Mouse (Mus musculus) forebrain, embryonic 14.5 days (tissue): ENCODE data around the gene Smdt1. TPM values are rescaled to one million over a fixed set of nuclear protein-coding genes. Genes with fewer than 3 reads are reported as not detected.

Experiments used
- ATAC-seq: fragments of 200-750 bp; cut with Nextera tagmentation; 2 replicates; pipeline ENCODE4 v1.8.0; 2017; ENCODE audit warnings: mild to moderate bottlenecking, moderate library complexity
- DNase-seq: peaks from one replicate; pipeline ENCODE4 v3.0.0-alpha.2; 2015; ENCODE audit warnings: low spot score
- H3K27ac ChIP-seq: fragments of 300-500 bp; sonication (generic); 2 replicates; pipeline ENCODE4 v1.5.1; 2014; ENCODE audit warnings: low read depth, mild to moderate bottlenecking, control low read depth, low read length, moderate library complexity
- H3K27me3 ChIP-seq: fragments of 300-500 bp; sonication (generic); replicated peaks from 2 replicates; pipeline ENCODE4 v1.6.1; 2014; ENCODE audit warnings: low read length, control low read depth, mixed read lengths; ENCODE audit not compliant: control insufficient read depth, insufficient read depth
- H3K36me3 ChIP-seq: fragments of 300-500 bp; sonication (generic); 2 replicates; pipeline ENCODE4 v1.6.1; 2014; ENCODE audit warnings: low read length, control low read depth; ENCODE audit not compliant: control insufficient read depth, insufficient read depth
- H3K4me1 ChIP-seq: fragments of 300-500 bp; sonication (generic); 2 replicates; pipeline ENCODE4 v1.6.1; 2014; ENCODE audit warnings: antibody characterized with exemption, low read length, control low read depth; ENCODE audit not compliant: control insufficient read depth, insufficient read depth
- H3K4me2 ChIP-seq: fragments of 300-500 bp; sonication (generic); 2 replicates; pipeline ENCODE4 v1.6.1; 2014; ENCODE audit warnings: mild to moderate bottlenecking, control low read depth, low read length
- H3K4me3 ChIP-seq: fragments of 300-500 bp; sonication (generic); 2 replicates; pipeline ENCODE4 v1.5.1; 2014; ENCODE audit warnings: low read depth, low read length, control low read depth
- H3K9ac ChIP-seq: fragments of 300-500 bp; sonication (generic); 2 replicates; pipeline ENCODE4 v1.6.1; 2014; ENCODE audit warnings: mild to moderate bottlenecking, low read length, control low read depth, moderate library complexity
- H3K9me3 ChIP-seq: fragments of 300-500 bp; sonication (generic); replicated peaks from 2 replicates; pipeline ENCODE4 v1.6.1; 2016; ENCODE audit warnings: low read length, control low read depth, mixed read lengths; ENCODE audit not compliant: control insufficient read depth
- WGBS: fragments of 180-500 bp; shearing (Covaris S2); extraction: QIAGEN DNeasy Blood & Tissue Kit; methylation state at CpG from one replicate; pipeline ENCODE4 v1.1.7; 2014; 5-methylcytosine and 5-hydroxymethylcytosine counted together
- polyA plus RNA-seq: library from polyadenylated mRNA; unstranded; fragments of >200 nt; fragmentation: Nextera tagmentation; extraction: Ambion mirVana; gene quantifications from 2 replicates; pipeline ENCODE4 v1.2.1, GENCODE M21; 2014

The Smdt1 gene
- polyA plus RNA-seq: 296 and 326 TPM in 2 replicates

DNA sequence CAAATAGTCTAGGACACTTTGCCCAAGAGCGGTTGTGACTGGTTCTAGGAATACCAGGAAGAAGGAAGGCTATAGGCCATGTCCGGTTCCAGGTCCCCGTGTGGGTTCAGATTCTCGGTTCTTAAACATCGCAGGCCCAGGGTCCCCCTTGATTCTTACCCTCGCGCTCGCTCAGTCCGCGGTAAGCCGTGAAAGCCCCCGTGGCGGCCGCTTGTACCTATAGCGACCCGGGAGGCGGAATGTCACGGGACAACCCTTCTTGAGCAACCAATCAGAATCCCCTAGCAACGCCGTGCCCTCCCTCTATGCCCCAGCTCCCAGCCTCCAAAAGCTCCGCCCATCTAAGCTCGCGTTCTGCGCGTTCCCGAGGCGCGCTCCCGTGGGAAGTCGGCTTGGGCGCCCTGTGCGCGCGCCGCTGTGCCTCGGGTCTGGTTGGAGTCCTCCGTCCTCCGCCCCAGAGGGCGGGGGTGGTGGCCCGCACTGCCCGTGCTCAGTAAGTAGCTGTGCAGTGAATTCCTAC lies at the start of gene Smdt1, which contains the start of the genes Naga and Pheta2:
Gene Smdt1 (plus strand): TSS at position 367 of the 520 bp plus-strand sequence.
Gene Naga (minus strand): TSS at position 333 of the 520 bp plus-strand sequence.
Gene Pheta2 (plus strand): TSS at position 350 of the 520 bp plus-strand sequence.
- Histone ChIP-seq H3K9me3 (no peaks in the 10 kb centered on the region), H3K27ac (0 out of 2 replicates have a peak within 1 kb of the TSS, but pooled peaks have one; percentile 2), H3K4me1 (peaks cover 9% of the 10 kb centered on the region; the same call in 1 of the 2 replicates), H3K27me3 (peaks cover 17% of the 10 kb centered on the region), H3K4me2 (peak within 1 kb of the TSS; percentile 65), H3K9ac (peak within 1 kb of the TSS; percentile 70), H3K4me3 (peak within 1 kb of the TSS; percentile 47), H3K36me3 (peaks cover 24% of the 10 kb centered on the region)
- WGBS: under 1% methylated on average over 41 of the region's 41 CpGs
- peak; percentile 96 for DNase-seq
- peak; percentile 93 for ATAC-seq

DNA sequence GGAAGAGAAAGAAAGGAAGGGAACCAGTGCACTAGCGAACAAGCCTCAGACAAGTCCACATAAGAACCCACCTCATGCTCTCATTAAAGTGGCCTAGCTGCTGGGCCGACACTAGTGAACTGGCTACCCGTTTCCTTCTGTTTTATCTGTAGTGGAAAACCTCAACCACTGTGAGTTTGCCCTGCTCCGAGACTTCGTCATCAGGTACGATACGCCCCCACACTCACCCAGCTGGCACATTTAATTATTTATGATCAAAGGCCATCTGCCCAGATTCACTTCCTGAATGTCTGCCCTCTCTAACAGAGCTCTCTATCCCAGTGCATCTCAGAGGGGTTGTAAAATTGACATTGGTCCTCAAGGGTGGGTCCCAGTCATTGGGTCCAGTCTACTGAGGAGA lies 48.5 kb upstream of the Smdt1 start:
- Histone ChIP-seq H3K4me2 (no peak overlapping the region), H3K4me3 (no peak overlapping the region), H3K27me3 (no peaks in the 10 kb centered on the region), H3K27ac (no peak overlapping the region), H3K9me3 (no peaks in the 10 kb centered on the region), H3K4me1 (peaks cover 7% of the 10 kb centered on the region; the same call in 1 of the 2 replicates), H3K9ac (no peak overlapping the region), H3K36me3 (peaks cover 73% of the 10 kb centered on the region)
- DNase-seq (no peak), ATAC-seq (no peak)
- 91% methylated on average over 7 of the region's 7 CpGs for WGBS

DNA sequence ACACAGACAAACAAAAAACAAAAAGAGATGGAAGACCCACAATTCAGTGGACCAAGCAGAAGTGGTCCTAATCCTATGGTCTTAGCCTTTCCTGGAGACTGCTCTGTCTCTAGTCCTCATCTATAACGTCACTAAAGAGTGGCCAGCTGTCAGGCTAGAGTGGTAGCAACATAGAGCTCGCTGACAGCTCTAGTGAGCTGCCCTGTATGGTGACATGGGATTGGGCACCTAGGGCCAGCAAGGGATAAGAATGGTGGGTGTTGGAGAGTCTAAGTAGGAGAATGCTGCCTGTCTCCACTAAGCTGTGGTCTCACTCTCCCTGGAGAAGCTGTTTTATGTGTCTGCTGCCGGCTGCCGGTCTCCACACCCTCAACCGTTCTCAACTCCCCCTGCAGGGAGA lies 45.9 kb upstream of the Smdt1 start:
- H3K4me2 ChIP-seq: peak overlapping the region; percentile 9; the same call in 1 of the 2 replicates
- ATAC-seq: peak; percentile 27; the same call in 1 of the 2 replicates
- no peak for DNase-seq
- H3K4me1 ChIP-seq: peaks cover 7% of the 10 kb centered on the region; the same call in 1 of the 2 replicates
- 31% methylated on average over 5 of the region's 5 CpGs for WGBS
- H3K9ac ChIP-seq: no peak overlapping the region
- H3K9me3 ChIP-seq: no peaks in the 10 kb centered on the region
- H3K27me3 ChIP-seq: no peaks in the 10 kb centered on the region
- peaks cover 47% of the 10 kb centered on the region for H3K36me3 ChIP-seq
- peak overlapping the region; percentile 40; the same call in 1 of the 2 replicates for H3K27ac ChIP-seq
- H3K4me3 ChIP-seq: no peak overlapping the region

DNA sequence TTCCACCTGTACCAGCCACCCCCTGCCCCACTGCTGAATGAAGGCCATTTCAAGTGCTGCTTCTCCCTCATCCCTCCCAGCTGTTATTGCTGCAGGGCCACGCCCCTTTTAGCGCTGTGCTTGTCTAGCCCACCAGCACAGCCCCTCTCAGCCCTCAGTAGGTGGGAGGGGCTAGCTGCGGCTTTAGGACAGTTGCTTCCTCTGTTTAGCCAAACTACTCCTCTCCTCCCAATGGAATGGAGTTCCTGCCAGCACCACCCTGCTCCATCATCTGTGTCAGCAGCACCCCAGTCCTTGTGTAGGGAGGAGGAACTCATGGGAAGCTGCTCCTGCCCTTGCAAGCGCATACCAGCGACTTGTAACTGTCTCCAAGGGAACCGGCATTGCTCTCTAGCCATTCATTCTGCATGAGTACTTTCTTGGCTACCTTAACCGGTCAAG lies 45.5 kb upstream of the Smdt1 start:
- ATAC-seq (peak; percentile 76), DNase-seq (peak; percentile 70)
- H3K4me1 ChIP-seq: peaks cover 7% of the 10 kb centered on the region; the same call in 1 of the 2 replicates
- peak overlapping the region; percentile 40 for H3K27ac ChIP-seq
- WGBS: 11% methylated on average over 7 of the region's 7 CpGs
- no peak overlapping the region for H3K4me3 ChIP-seq
- H3K4me2 ChIP-seq: peak overlapping the region; percentile 9; the same call in 1 of the 2 replicates
- H3K9me3 ChIP-seq: no peaks in the 10 kb centered on the region
- no peaks in the 10 kb centered on the region for H3K27me3 ChIP-seq
- H3K36me3 ChIP-seq: peaks cover 43% of the 10 kb centered on the region
- H3K9ac ChIP-seq: no peak overlapping the region

DNA sequence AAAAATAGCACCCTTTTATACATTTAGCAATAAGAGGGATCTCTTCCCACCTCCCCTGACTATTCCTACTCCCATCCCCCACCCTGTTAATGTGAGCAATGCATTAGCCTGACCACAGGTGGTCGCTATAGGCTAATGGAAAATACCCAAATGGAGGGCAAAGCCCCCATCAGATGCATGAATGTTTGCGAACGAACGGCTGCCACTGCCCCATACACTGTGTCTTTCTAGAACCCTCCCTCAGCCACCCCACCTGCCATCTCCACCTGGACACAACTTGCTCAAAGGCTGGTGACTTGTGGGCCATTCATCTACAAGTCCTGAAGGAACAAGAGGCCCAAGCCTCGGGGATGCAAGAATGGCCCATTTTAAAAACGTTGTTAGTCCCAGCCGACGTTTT lies 44.7 kb upstream of the Smdt1 start:
- Histone ChIP-seq H3K27me3 (no peaks in the 10 kb centered on the region), H3K4me1 (peaks cover 7% of the 10 kb centered on the region; the same call in 1 of the 2 replicates), H3K9me3 (no peaks in the 10 kb centered on the region), H3K27ac (peak overlapping the region; percentile 4; the same call in 1 of the 2 replicates), H3K4me2 (no peak overlapping the region), H3K4me3 (no peak overlapping the region), H3K36me3 (peaks cover 35% of the 10 kb centered on the region), H3K9ac (no peak overlapping the region)
- DNase-seq (peak; percentile 74), ATAC-seq (peak; percentile 61)
- 38% methylated on average over 8 of the region's 8 CpGs for WGBS

DNA sequence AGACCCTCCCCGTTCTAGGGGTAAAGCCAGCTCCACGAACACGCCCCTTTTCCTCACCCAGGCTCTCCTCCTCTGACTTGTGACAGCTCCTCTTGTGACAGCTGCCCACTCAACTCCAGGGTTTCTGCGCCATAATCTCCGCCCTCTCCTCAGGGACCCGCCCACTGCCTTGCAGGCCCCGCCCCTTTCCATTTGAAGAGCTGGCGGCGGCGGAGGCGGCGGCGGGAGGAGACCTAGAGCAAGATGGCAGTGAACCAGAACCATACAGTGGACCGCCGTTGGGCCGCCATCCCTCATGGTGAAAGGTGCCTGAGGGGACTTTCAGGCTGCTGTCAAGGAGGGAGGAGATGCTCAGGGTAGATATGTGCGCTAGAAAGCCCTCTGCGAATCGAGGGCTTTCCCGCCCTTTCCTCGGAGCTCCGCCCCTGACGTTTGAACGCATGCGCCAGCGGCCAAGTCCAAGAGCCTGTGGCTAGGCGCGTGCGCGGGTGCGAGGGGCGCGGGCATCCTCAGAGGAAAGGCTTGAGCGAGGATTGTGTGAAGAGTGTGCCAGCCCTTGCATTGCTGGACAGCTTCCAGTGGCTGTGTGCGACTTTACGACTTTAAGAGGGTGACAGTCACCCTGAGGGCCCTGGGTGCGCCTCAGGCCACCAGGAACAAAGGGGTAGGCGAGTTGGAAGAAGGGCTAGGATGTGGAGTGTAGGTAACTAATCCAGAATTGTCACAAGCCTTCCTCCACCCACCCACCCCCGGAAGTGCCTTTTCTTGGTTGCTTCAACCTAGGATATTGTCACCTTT lies 39.8 kb upstream of the Smdt1 start, which contains the start of gene Wbp2nl:
Gene Wbp2nl (plus strand): TSS at position 191 of the 798 bp plus-strand sequence.
- Histone ChIP-seq H3K4me3 (no peak within 1 kb of the TSS), H3K4me1 (no peaks in the 10 kb centered on the region), H3K9ac (no peak within 1 kb of the TSS), H3K4me2 (no peak within 1 kb of the TSS), H3K27me3 (no peaks in the 10 kb centered on the region), H3K9me3 (no peaks in the 10 kb centered on the region), H3K27ac (no peak within 1 kb of the TSS), H3K36me3 (no peaks in the 10 kb centered on the region)
- DNase-seq: no peak
- WGBS: 68% methylated on average over 39 of the region's 39 CpGs
- ATAC-seq: no peak

DNA sequence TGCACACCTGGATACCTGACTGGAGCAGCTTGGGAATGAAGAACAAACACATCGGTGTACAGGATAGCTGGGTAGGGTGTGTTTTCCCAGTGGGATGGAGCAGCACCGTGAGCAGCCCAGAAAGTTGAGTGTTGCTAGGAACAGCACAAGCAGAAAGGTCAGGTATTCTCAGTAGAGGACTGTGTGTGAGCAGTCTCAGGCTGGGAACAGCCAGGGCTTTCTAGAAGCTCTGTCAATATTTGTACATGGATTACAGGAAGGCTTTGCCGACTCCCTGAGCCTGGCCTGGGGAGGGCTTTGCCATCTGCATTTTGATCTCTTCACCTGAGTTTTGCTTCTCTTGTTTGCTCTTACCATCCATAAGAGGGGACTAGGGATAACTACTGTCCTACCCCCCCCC lies 31.7 kb upstream of the Smdt1 start:
- no peak overlapping the region for H3K4me3 ChIP-seq
- DNase-seq (no peak), ATAC-seq (no peak)
- no peaks in the 10 kb centered on the region for H3K27me3 ChIP-seq
- no peak overlapping the region for H3K9ac ChIP-seq
- no peak overlapping the region for H3K27ac ChIP-seq
- no peaks in the 10 kb centered on the region for H3K9me3 ChIP-seq
- WGBS: 76% methylated on average over 3 of the region's 3 CpGs
- H3K4me2 ChIP-seq: no peak overlapping the region
- no peaks in the 10 kb centered on the region for H3K4me1 ChIP-seq
- H3K36me3 ChIP-seq: no peaks in the 10 kb centered on the region

DNA sequence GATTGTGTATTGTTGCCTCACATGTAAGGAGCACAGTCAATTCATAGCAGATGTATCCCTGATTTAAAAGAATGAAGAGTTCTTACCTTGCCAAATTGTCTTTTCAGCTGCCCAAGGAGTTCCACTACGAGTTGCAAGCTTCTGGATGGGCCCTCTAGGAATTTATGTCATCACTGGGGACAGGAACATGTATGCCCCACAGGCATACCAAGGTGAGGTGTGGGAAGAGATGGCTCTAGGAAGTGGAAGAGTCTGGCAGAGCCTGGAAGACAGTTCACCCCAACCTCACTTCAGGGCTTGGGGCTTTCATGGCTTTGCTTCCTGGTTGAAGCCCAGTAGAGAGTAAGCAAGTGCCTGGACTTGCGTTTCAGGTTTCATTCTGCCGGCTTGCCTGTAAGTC lies 30.3 kb upstream of the Smdt1 start:
- no peak overlapping the region for H3K4me2 ChIP-seq
- H3K27ac ChIP-seq: no peak overlapping the region
- H3K4me3 ChIP-seq: no peak overlapping the region
- DNase-seq: no peak
- no peak for ATAC-seq
- WGBS: 84% methylated on average over 3 of the region's 3 CpGs
- no peaks in the 10 kb centered on the region for H3K27me3 ChIP-seq
- no peaks in the 10 kb centered on the region for H3K4me1 ChIP-seq
- no peak overlapping the region for H3K9ac ChIP-seq
- H3K36me3 ChIP-seq: no peaks in the 10 kb centered on the region
- no peaks in the 10 kb centered on the region for H3K9me3 ChIP-seq
